Mouse (Mus musculus): ENCODE measurements at regions not wholly inside any gene's neighbourhood (a gene's known extent, or its start where the extent isn't known, plus 50 kb on each side); places are given as distances from the start of the nearest gene placed in this dataset.

GRCm38 (mm10) chr2:7963456-7963855 lies 454.1 kb upstream of the Celf2 start:
- Histone ChIP-seq H3K4me3 (no peak overlapping the region), H3K4me1 (no peaks in the 10 kb centered on the region), H3K9ac (no peak overlapping the region), H3K36me3 (no peaks in the 10 kb centered on the region), H3K4me2 (replicated peaks) (no peak overlapping the region), H3K9me3 (no peaks in the 10 kb centered on the region), H3K27me3 (no peaks in the 10 kb centered on the region), H3K27ac (no peak overlapping the region)
- ATAC-seq (ENCODE audit: low FRiP score, low read depth), result no peak

GRCm38 (mm10) chr2:7954210-7954609 lies 444.8 kb upstream of the Celf2 start:
- H3K4me1 ChIP-seq, result no peaks in the 10 kb centered on the region
- 69% methylated on average over 2 of the region's 2 CpGs for WGBS

GRCm38 (mm10) chr2:7952846-7953245 lies 443.5 kb upstream of the Celf2 start:
- Histone ChIP-seq H3K27me3 (no peaks in the 10 kb centered on the region), H3K4me1 (no peaks in the 10 kb centered on the region), H3K9ac (no peak overlapping the region), H3K27ac (no peak overlapping the region), H3K4me3 (no peak overlapping the region), H3K9me3 (no peaks in the 10 kb centered on the region), H3K36me3 (no peaks in the 10 kb centered on the region), H3K4me2 (replicated peaks) (no peak overlapping the region)
- ATAC-seq (ENCODE audit: low FRiP score, low read depth), result no peak
- WGBS, result 89% methylated on average over 2 of the region's 2 CpGs

More at GRCm38 (mm10) chr2:7954210-7954609, 444.8 kb upstream of the Celf2 start:
- Histone ChIP-seq H3K36me3 (no peaks in the 10 kb centered on the region), H3K9ac (no peak overlapping the region), H3K27ac (no peak overlapping the region), H3K27me3 (no peaks in the 10 kb centered on the region), H3K4me3 (no peak overlapping the region), H3K9me3 (no peaks in the 10 kb centered on the region), H3K4me2 (replicated peaks) (no peak overlapping the region)
- ATAC-seq (ENCODE audit: low FRiP score, low read depth), result no peak

GRCm38 (mm10) chr2:7944946-7945345 lies 435.6 kb upstream of the Celf2 start:
- H3K4me2 ChIP-seq (replicated peaks), result no peak overlapping the region
- H3K27ac ChIP-seq, result no peak overlapping the region
- no peaks in the 10 kb centered on the region for H3K36me3 ChIP-seq
- no peak overlapping the region for H3K4me3 ChIP-seq
- no peaks in the 10 kb centered on the region for H3K4me1 ChIP-seq
- ATAC-seq (ENCODE audit: low FRiP score, low read depth), result no peak
- 68% methylated on average over 2 of the region's 2 CpGs for WGBS
- H3K9ac ChIP-seq, result no peak overlapping the region
- no peaks in the 10 kb centered on the region for H3K9me3 ChIP-seq
- H3K27me3 ChIP-seq, result no peaks in the 10 kb centered on the region

GRCm38 (mm10) chr2:7933617-7934016 lies 424.3 kb upstream of the Celf2 start:
- H3K27me3 ChIP-seq, result no peaks in the 10 kb centered on the region
- H3K9me3 ChIP-seq, result no peaks in the 10 kb centered on the region
- H3K27ac ChIP-seq, result no peak overlapping the region
- WGBS, result 81% methylated on average over 6 of the region's 6 CpGs
- H3K4me1 ChIP-seq, result no peaks in the 10 kb centered on the region
- no peak overlapping the region for H3K9ac ChIP-seq
- ATAC-seq (ENCODE audit: low FRiP score, low read depth), result no peak
- H3K36me3 ChIP-seq, result no peaks in the 10 kb centered on the region
- no peak overlapping the region for H3K4me2 ChIP-seq (replicated peaks)
- H3K4me3 ChIP-seq, result no peak overlapping the region

- no peaks in the 10 kb centered on the region for H3K27me3 ChIP-seq
- WGBS, result 46% methylated on average over 1 of the region's 1 CpGs
- no peak for ATAC-seq (ENCODE audit: low FRiP score, low read depth)
Measured at GRCm38 (mm10) chr2:7906271-7906670, 396.9 kb upstream of the Celf2 start.

GRCm38 (mm10) chr2:7893787-7894186 lies 384.4 kb upstream of the Celf2 start:
- H3K4me2 ChIP-seq (replicated peaks), result no peak overlapping the region
- no peak overlapping the region for H3K27ac ChIP-seq
- no peak overlapping the region for H3K9ac ChIP-seq
- no peaks in the 10 kb centered on the region for H3K36me3 ChIP-seq
- no peaks in the 10 kb centered on the region for H3K4me1 ChIP-seq
- 78% methylated on average over 3 of the region's 3 CpGs for WGBS
- H3K9me3 ChIP-seq, result no peaks in the 10 kb centered on the region
- ATAC-seq (ENCODE audit: low FRiP score, low read depth), result no peak
- H3K27me3 ChIP-seq, result no peaks in the 10 kb centered on the region
- H3K4me3 ChIP-seq, result no peak overlapping the region

More at GRCm38 (mm10) chr2:7906271-7906670, 396.9 kb upstream of the Celf2 start:
- no peak overlapping the region for H3K4me2 ChIP-seq (replicated peaks)
- no peaks in the 10 kb centered on the region for H3K4me1 ChIP-seq
- no peak overlapping the region for H3K4me3 ChIP-seq
- H3K36me3 ChIP-seq, result no peaks in the 10 kb centered on the region
- no peak overlapping the region for H3K27ac ChIP-seq
- no peak overlapping the region for H3K9ac ChIP-seq
- H3K9me3 ChIP-seq, result no peaks in the 10 kb centered on the region

Measured in limb, embryonic 13.5 days (tissue).